Mouse (Mus musculus) embryo, embryonic 10 days (tissue): Measurements from ENCODE around the gene Prrx2.

Experiments
- DNase-seq: peaks from one replicate; pipeline ENCODE4 v3.0.0-alpha.2; 2015; ENCODE audit warnings: low spot score

The Prrx2 gene

DNA sequence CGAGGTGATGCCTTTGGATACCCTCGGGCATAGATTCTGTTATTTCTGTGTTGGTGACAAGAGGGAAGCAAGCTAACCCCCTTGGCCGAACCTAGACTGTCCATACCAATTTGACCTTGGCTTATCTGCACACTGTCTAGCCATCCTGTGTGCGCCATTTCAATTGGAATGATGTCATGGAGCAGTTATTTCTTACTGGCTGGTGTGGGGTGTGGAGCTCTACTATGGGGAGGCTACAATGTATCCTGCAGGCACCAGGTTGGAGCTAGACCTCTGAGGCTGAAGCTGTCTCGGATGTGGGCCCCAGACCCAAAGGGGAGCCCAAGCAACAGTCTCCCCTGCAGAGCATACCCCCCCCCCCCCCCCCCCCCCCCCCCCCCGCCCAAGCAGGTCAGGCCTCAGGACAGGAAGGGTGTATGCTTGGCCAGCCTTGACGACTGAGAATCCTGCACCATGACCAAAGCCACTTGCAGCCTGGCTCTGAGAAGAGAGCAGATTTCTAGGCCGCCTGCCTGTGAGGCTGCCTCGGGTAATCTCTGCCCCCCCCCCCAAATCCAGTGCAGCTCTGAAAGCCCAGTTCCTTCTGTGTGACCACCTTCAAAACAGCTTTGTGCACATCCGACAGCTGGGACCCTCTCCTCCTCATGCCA lies at the start of gene Prrx2:
Prrx2 (plus strand) TSS at position 600 of the 650 bp plus-strand sequence.
- peak; percentile 42 for DNase-seq

DNA sequence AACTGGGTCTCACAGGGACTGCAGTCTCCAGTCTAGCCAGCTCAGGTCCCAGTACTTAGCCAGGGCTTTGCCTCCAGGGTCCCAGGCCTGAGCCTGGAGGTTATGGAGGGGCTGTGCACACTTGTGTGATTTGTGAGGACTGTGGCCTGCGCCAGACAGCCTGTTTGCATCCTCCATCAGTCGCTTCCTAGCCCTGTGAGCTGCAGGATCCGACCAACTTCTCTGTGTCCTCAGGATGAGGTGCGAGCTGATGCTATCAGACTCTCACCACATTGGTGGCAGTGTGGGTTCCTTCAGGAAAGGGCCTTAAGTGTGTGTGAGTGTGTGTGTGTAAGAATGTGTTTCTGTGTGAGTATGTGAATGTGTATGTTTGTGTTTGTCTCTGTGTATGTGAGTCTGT lies 47.3 kb upstream of the Prrx2 start:
- no peak for DNase-seq

DNA sequence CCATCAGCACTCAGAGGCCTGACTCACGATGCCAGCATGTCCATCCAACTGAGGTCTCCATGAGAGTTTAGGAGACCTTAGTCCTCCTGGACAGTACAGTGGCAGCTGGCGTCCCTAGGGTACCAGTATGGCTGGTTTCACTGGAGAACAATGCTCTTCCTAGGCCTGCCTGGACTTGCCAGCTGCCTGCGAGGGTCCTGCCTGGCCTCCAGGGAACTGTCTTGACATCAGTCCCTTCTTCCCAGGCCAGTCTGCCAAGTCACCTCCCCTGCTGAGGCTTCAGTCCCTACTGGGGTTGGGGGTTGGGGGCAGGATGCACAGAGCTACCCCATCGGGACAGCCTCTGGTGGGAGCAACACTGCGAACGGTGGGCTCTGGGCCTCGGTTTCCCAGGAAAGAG lies 42.7 kb upstream of the Prrx2 start:
- DNase-seq, result no peak

- DNase-seq, result peak; percentile 94
Measured at GRCm38 (mm10) chr2:30794179-30795108, 40.3 kb upstream of the Prrx2 start.

- no peak for DNase-seq
Measured at GRCm38 (mm10) chr2:30795271-30795888, 39.4 kb upstream of the Prrx2 start.

- DNase-seq, result no peak
Measured at GRCm38 (mm10) chr2:30795889-30796275, 38.9 kb upstream of the Prrx2 start.

GRCm38 (mm10) chr2:30796382-30796781 lies 38.4 kb upstream of the Prrx2 start:
- DNase-seq, result peak; percentile 94

GRCm38 (mm10) chr2:30799456-30799855 lies 35.3 kb upstream of the Prrx2 start:
- DNase-seq, result no peak

DNA sequence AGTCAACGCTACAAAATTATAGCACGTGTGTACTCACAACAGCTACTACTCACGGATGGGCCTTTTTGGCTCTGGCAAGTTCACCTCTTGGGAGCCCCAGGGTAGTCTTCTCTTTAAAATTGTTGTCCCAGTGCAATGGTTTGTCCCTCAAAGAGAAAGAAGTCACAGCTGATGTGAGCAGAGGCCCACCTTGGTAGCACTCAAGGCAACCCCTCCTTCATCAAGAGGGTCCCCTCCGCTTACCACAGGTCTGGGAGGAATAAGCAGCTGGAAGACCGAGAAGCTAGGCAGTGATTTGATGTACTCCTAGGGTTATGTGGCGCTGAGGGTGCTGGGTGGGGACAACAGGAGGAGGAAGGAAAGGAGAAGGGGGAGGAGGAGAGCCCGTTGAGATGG lies 34.1 kb upstream of the Prrx2 start:
- DNase-seq, result no peak

GRCm38 (mm10) chr2:30801067-30801852 lies 33.5 kb upstream of the Prrx2 start:
- peak; percentile 74 for DNase-seq

- DNase-seq, result no peak
Measured at GRCm38 (mm10) chr2:30803604-30804003, 31.2 kb upstream of the Prrx2 start, which contains the start of gene 1700001O22Rik. Gene 1700001O22Rik, minus strand, starts transcription at chr2:30803661.

DNA sequence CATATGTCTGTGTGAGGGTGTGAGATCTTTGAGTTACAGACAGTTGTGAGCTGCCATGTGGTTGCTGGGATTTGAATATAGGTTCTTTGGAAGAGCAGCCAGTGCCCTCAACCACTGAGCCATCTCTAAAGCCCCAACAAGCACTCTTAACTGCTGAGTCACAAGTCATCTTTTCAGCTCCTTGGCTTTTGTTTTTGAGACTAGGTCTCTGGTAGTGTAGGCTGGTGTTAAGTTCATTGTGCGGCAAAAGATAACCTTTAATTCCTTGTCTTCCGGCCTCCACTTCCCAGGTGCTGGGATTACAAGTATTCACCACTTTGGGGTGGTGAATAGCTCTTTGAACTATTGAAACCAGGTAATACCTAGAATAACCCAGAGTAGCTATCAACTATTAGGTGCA lies 28.8 kb upstream of the Prrx2 start:
- no peak for DNase-seq

DNA sequence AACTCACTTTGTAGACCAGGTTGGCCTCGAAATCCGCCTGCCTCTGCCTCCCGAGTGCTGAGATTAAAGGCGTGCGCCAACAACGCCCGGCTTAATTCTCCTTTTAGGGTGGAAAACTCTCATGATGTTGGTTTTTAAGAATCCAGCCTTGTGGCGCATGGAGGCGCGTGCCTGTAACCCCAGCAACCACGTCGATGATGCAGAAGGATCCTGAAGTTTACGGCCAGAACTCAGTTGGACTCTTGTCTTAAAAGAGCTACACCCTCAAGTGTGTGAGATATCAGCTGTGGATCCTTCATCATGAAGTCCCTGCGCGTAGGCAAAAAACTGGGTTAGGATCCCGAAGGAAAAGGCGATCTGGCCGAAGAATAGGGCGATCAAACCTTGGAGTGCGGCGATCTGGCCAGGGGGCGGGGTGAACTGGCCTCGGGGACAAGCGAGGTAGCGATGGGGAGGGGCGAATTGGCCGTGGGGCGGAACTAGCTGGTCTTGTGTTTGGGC lies 27.6 kb upstream of the Prrx2 start:
- no peak for DNase-seq

DNA sequence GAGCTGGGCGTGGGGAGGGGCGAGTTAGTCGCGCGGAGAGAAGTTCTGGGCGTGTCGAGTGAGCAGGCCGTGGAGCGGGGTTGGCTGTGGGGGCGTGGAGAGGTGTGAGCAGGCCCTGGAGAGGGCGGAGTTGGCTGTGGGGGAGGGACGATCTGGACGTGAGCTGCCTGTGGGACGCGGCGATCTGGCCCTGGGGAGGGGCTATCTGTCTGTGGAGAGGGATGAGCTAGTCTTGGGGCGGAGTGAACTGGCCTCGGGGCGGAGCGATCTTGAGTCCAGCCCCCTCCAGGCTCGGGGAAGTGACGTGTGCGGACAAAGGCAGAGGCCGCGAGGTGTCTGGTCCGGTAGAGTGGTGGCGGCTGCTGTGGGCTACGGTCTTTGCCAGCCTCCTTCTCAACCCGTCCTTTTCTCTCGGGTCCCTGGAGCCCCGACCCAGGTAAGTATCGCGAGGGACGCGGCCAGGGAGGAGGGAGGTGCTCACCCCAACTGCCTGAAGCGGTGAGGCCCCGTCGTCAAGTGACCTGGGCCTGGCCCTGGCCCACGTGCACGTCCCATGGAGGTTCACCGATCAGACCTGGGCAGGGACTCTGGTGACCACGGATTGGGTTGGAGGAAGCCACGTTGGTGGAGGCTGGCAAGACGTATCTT lies 27.0 kb upstream of the Prrx2 start, which contains the start of gene Ntmt1:
Ntmt1 (plus strand) TSS at position 179 of the 648 bp plus-strand sequence.
- DNase-seq, result peak; percentile 100

DNA sequence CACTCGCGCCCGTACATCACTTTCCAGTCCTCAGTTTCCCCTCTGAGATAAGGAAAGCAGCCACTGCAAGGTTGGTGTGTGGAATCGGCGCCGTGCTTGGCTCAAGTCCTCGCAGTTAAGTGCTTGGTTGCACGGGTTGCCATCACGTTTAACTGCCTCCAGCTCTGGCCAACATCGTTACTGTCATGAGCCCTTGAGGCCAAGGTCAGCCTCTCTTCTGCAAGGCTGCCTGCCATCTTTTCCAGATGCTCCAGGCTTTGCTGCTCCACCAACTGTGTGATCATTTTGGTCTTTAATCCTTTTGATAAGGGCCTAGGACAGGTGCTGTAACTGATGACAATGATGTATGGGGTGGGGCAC lies 26.5 kb upstream of the Prrx2 start:
- DNase-seq, result no peak

- DNase-seq, result no peak
Measured at GRCm38 (mm10) chr2:30809503-30809902, 25.3 kb upstream of the Prrx2 start.

DNA sequence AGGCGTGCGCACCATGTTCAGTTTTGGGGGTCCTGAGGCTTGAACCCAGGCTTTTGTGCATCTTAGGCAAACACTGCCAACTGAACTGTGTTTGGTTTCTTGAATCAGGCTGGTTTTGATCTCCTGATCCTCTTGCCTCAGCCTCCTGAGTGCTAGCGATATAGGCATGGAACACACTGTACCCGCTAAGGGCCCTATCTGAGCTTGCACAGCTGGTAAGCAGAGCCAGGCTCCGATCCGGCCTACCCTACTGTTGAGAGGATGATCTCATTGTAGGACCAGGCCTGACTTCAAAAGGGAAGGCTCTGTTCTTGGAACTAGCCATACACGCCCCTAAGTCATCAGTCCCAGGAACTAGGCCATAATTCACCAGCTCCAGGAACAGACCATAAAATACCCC lies 24.2 kb upstream of the Prrx2 start:
- no peak for DNase-seq

DNA sequence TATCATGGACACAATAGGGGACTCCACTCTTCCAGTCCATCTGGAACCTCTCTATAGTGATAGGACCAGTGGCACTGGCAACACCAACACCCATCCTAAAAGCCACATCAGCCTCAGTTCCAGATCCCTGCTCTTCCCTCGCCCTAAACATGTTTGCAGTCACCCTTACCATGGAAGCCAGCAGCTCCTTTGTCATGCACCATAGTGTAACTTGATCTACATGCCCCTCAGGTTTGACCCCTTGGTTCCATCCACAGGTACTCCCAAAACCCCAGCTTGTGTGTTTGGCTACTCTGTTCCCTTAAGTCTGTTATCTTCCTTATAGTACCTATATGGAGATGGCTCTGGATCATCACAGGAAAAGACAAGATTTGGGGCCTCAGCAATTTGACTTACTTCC lies 18.4 kb upstream of the Prrx2 start:
- no peak for DNase-seq

- no peak for DNase-seq
Measured at GRCm38 (mm10) chr2:30819873-30820272, 14.9 kb upstream of the Prrx2 start.

GRCm38 (mm10) chr2:30821073-30821472 lies 13.7 kb upstream of the Prrx2 start:
- DNase-seq, result no peak

DNA sequence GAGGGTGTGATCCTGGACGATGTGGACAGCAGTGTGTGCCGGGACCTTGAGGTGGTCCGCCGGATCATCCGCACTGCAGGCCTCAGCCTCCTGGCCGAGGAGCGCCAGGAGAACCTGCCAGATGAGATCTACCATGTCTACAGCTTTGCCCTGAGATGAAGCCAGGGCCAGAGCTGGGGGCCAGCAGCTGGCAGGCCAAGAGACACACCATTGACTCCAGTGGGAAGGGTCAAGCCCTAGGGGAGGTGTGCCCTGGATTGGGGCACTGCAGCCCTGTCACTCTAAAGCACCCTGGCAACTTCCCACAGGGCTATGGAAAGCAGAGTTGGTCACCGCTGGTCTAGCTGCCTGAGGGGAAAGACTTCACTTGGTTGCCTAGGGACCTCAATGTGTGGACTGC lies 12.3 kb upstream of the Prrx2 start:
- no peak for DNase-seq
